Mouse (Mus musculus): ENCODE results near the gene B3galnt2.
A peak's percentile ranks its signal among the peaks of the same experiment; 100 is the strongest.
"Not testable (repeated sequence)": the region's sequence is repeated elsewhere in the genome, so short reads cannot be mapped to it uniquely, and the experiment has no call there.

Gene B3galnt2

DNA sequence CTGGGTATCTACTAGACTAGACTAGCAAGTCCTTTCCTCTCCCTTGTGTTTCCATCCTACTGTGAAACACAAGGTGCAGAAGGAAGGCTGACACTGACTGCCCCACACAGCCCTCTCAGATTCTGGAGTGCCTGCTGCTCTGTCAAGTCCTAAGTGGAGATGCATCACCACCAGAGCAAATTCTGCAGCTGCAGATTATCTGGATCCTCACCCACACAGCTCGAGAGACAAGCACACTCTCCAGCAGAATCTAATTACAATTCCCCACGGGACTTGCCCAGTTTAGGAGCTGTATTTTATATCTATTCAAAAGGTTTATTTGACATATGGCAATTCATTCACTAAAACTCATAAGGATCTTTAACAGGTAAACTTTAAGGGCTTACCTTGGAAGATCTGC lies 51.8 kb downstream of the B3galnt2 start:
- peak in 1 of 2 experiments; percentile 13 for DNase-seq (ENCODE audit: low spot score in 2 of 2)

DNA sequence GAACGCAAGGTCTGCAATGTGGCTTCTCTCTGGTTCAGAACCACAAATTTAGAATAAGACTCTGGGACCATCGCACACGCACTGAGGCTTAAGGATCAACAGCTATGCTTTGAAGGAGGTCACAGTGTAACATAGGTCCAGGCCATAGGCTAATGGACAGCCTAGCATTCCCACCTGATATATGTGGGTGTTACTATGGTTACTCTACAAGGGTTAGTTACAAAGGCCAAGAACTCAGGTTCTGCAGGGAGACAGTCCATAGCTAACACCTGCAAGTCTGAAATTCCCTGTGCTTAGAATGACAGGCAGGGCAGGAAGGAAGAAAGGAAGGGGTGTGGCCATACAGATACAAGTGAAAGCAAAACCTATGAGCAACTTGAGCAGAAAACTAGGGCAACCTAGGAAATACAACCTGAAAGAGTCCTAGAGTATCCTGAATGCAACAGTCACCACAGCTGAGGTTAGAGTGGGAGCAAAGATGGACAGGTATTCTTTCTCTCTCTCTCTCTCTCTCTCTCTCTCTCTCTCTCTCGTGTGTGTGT lies 57.3 kb downstream of the B3galnt2 start:
- DNase-seq (ENCODE audit: low spot score in 2 of 2), result no peak

DNA sequence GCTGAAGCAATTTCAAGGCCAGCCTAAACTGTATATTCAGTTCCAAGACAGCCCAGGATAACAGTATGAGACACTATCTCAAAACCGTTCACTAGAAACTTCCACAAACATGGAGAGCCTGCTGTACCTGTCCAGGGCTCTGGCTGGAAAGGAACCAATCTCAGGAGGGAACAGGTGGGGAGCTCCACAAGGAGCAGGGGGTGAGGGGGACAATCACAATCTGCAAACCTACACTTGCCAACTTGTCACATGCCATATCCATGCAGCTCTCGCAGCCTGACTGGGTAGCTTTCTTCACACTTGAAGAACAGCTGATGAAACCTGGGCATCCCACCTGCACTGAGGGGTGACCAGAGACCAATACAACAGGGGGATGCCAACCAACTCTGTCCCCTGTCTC lies 59.7 kb downstream of the B3galnt2 start:
- DNase-seq (ENCODE audit: low spot score in 2 of 2), result no peak

DNA sequence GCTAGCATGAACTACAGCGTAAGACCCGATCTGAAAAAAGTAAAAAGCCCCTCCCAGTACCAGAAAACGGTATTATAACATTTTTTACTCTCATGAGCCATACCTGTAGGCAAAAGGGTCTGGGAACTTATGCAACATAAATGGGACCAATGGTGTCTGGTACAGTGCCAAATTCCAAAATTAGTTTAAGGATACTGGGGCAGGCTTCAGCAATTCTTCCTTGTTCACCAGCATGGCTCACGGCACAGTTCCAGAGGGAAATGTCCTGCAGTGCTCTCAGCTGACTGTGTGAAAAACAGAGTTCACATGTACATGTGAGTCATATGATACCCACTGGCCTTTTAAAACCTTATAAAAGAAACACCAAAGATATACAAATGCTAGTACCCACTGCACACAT lies 60.3 kb downstream of the B3galnt2 start:
- no peak for DNase-seq (ENCODE audit: low spot score in 2 of 2)

DNA sequence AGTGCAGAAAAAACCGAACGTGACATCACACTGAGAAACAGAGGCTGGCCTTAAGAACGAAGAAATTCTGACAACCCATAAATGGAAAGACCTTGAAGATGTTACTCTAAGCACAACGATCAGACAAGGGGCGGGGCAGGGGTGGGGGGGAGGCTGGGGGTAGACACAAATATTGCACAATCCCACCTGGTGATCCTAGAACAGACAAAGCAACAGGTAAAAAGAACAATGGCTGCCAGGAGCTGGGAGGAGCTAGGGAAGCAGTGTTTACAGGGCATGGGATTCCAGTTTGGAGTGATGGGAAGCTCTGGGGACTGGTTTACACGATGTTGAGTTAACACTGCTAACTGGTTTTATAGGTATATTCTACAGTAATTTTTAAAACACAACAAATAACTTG lies 61.3 kb downstream of the B3galnt2 start:
- no peak for DNase-seq (ENCODE audit: low spot score in 2 of 2)

DNA sequence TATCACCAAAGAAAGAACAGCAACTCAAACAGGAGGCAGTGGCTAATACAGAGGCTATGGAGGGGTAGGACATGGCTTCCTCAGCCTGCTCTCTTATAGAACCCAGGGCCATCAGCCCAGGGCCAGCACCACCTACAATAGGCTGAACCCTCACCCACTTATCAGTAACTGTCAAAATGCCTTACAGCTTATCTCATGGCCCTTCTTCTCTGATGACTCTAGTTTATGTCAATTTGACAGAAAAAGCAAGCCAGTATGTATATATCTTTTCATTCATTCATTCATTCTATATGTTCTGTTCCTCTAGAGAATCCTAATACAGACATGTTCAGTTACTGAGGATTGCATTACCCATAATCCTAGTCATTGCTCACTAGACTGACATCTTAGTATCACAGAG lies 64.0 kb downstream of the B3galnt2 start:
- DNase-seq (ENCODE audit: low spot score in 2 of 2), result no peak

DNA sequence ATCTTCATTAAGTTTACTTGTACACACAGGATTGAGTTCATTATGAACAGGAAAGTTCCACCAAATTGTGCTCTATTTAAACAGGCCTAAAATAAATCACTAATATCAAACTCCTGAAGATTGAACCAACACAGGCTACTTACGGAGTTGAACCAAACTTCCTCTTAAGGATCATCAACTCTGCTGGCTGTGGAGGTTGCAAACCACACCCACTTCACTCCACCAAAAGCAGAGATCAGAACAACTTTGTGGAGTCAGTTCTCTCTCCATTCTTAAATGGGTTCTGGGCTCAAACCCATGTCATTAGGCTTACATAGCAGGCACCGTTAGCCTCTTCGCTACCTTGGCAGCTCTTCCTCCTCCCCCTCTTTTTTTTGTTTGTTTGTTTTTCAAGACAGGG lies 64.6 kb downstream of the B3galnt2 start:
- no peak for DNase-seq (ENCODE audit: low spot score in 2 of 2)

DNA sequence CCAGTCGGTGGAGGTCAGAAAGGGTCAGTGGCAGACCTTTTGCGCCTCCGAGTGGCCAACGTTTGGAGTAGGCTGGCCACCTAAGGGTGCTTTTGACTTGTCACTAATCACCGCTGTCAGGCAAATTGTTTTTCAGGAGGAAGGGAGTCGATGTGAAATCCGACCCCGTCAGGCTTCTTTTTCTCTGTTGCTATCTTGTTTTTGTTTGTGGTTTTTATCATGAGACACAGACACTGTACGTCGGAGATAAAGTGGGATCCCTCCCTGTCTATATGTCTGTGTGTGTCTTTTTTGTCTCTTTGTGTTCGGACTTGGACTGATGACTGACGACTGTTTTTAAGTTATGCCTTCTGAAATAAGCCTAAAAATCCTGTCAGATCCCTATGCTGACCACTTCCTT lies 67.1 kb downstream of the B3galnt2 start:
- DNase-seq (ENCODE audit: low spot score in 2 of 2), result not testable (repeated sequence)

DNA sequence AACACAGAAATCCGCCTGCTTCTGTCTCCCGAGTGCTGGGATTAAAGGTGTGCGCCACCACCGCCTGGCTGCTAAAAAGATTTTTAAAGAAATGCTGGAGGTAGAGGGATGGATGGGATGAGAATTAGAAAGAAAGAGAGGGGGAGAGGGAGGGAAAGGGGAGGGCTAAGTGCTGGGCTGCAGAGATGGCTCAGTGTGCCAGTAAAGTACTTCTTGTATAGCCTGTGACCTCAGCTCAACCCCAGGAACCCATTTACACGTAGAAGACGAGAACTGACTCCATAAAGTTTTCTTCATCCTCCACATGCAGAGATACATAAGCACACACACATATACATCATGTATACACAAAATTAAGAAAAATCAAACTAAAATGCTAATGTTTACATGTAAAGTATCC lies 71.3 kb downstream of the B3galnt2 start:
- no peak for DNase-seq (ENCODE audit: low spot score in 2 of 2)

DNA sequence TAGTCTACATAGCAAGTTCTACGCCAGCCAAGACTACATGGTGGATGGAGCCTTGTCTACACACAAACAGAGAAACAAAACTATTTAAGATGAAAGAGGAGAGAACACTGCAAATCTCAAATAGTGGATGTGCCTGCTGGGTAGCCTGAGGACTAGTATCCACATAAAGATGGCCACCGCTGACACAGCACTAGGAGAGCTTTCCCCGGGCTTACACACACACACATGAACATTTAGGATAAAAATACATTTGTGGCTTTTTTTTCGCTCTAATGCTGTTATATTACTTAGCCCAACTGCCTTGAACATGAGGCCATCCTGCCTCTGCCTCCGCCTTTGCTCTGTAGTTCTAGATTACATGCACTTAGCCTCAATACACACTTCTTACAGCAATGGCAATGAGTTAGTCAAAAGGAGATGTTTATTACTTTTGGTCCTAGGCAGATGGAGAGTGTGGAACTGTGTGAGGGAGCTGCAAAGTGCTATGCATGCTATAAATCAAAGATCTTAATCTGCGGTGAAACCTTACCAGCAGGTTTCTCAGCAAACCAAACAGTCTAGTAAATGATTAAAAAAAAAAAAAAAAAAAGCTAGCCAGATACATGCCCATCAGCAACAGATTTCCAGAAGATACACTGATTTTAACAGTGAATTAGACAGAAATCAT lies 72.0 kb downstream of the B3galnt2 start:
- no peak for DNase-seq (ENCODE audit: low spot score in 2 of 2)

DNA sequence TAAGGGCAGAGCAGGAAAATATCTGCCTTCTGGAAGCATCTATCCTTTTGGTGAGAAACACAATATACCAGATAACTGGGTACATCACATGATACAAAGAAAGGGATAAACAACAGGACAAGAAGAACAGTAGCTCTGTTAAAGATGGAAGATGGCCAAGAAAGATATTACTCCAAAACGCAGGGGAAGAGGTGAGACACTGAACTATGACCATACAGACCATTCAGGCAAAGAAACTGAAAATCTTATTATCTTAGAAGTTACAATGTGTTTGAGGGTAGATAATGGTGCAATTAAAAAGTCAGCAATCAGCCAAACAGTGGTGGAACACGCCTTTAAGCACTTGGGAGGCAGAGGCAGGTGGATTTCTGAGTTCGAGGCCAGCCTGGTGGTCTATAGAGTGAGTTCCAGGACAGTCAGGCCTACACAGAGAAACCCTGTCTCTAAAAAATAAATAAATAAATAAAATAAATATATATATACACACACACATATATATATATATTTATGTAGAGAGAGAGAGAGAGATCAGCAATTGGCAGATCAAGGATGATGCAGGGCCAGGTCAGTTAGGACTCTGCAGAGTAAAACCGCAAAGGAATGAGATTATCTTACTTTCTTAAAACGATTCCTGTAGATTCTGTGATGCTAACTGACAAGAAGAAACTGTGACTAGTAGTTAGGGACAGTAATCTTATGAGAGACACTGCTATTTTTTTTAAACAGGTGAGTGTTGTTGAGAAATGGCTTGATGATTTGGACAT lies 79.2 kb downstream of the B3galnt2 start:
- DNase-seq (ENCODE audit: low spot score in 2 of 2), result no peak

DNA sequence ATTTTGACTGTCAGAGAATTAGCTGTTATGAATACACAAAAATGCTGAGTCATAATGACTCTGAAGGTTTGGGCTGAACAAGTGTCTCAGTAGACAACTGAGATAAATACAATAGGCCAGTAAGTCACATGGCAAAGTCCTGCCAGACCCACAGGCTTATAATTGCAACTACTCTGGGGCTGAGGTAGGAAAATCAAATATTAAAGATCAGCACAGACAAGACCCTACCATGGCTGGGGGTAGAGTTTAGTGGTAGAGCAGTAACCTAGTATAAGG lies 79.7 kb downstream of the B3galnt2 start:
- no peak for DNase-seq (ENCODE audit: low spot score in 2 of 2)

DNA sequence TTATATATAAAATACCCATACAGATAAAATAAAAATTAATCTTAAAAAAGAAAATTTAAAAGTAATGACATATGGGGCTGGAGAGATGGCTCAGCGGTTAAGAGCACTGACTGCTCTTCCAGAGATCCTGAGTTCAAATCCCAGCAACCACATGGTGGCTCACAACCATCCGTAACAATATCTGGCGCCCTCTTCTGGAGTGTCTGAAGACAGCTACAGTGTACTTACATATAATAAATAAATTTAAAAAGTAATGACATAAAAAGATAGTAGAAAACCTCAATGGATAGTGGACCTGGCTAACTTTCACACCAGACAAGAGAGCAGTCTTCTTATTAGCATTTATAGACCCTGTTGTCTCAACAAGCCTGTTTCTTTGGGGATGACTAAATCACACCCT lies 81.1 kb downstream of the B3galnt2 start:
- DNase-seq (ENCODE audit: low spot score in 2 of 2), result not testable (repeated sequence)

DNA sequence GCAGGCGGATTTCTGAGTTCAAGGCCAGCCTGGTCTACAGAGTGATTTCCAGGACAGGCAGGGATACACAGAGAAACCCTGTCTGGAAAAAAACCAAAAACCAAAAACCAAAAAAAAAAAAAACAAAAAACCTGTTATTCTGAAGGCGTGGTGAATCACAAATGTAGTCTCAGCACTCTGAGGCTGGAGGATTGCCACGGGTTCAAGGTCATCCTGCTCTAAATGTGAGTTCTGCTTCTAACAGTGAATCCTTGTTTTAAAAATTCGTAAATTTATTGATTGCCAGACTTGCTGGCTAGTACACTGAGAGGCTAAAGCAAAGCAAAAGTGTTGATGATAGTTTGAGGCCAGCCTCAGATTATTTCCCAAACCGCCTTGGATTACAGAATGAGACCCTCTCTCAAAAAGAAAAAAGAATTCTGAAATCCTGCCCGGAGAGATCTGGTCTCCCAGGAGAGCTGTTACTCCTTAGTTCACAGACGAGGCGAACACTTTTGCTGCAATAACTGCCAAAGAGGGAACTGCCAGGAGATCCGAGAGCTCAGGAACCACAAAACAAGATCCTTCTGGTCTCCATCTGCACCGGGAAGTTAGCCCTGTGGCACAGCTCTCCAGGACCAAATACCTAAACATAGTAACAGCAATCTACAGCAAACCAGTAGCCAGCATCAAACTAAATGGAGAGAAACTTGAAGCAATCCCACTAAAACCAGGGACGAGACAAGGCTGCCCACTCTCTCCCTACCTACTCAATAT lies 81.8 kb downstream of the B3galnt2 start:
- DNase-seq (ENCODE audit: low spot score in 2 of 2), result no peak

DNA sequence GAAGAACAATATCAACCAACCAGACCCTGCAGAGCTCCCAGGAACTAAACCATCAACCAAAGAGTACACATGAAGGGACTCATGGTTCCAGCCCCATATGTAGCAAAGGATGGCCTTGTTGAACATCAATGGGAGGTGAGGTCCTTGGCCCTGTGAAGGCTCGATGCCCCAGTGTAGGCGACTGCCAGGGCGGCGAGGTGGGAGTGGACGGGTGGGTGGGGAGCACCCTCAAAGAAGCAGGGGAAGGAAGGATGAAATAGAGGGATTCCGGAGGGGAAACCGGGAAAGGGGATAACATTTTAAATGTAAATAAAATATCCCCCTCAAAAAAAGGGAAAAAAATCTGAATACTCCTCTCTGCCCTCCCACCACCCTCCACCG lies 84.6 kb downstream of the B3galnt2 start:
- no peak for DNase-seq (ENCODE audit: low spot score in 2 of 2)

DNA sequence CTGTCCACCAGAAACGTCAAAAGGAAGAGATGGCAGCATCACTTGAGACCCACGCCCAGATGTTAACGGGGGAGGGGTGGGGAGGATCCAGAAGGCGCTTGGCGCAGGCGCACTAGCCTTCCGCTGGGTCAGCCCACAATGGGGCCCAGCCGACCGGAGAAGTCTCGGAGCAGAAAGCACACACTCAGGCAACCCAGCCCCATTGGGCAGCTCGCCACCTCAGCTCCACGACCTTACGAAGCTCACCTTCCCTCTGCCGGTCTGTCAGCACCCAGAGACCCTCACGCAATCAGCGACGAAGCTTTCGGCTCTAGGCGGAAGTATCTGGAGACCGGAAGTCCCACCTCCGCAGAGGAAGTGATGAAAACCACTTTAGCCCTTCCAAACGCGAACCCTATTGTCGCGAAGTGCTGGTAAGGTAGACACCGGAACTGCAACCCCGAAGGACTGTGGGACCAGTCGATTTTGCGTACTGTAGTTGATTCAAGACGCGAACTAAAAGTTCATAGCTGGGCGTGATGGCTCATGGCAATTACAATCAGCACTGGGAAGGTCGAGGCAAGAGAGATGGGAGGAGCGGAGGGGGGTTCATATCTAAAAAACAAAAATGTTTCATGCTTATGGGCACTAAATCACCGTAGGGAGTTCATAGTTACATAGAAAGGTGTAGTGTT lies 85.2 kb downstream of the B3galnt2 start, which contains the start of gene Tbce:
Gene Tbce, minus strand, starts transcription at position 347 of the 674 bp plus-strand sequence.
- DNase-seq (ENCODE audit: low spot score in 2 of 2), result peak; percentile 94 to 95

DNA sequence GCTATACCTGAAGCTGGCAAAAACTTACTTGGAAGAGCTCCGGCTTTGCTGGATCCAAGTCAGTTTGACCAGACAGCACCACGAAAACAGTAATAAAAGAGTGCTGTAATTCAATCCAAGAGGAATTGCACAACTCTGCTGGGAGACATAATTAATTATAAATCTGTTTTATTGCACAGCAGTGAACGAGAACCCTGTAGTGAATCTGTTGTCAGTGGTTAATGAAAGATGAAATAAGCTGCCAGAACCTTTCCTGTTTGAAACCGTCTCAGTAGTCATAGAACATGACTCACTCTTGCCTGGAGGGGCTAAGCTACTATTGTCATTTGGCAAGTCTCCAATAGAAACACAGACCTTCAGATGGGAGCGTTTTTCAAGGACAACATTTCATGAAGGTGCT lies 85.9 kb downstream of the B3galnt2 start:
- DNase-seq (ENCODE audit: low spot score in 2 of 2), result no peak

DNA sequence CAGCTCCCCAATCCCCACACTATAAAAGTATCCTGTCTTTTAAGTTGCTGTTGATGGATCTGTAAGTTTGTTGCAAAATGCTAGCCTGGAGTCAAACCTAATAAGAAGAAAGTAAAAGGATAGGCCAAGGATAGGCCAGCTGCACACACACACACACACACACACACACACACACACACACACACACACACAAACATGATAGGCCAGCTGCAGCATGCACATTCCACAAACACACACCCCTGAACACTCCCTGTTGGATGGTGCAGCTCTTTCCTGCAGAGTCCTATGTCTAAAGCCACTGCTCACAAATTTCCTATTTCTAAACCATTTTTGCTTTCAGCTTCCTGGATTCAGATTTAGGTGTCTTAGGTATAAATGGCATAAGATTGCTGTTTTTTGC lies 89.6 kb downstream of the B3galnt2 start:
- no peak for DNase-seq (ENCODE audit: low spot score in 2 of 2)

DNA sequence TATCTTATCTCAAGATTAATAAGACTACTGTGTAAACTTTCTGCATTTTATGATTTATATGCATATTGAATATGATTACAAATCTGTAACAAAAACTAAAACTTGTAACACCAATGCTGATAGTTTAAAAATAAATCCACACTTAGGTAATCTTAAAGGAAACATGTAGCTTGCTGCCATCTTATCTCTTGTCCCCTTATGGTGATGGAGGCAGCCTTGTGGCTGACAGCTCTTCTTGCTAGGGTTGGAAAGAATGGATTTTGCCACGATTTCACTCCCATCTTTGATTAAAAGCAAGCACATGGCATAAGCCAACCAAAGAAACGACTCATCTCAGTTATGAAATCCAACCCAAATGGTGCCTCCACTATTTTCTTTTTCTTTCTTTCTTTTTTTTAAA lies 90.3 kb downstream of the B3galnt2 start:
- no peak for DNase-seq (ENCODE audit: low spot score in 2 of 2)

All from frontal cortex, postnatal 36 days (tissue).